Mouse (Mus musculus) MEL (cell line): Measurements from ENCODE around the gene Olfr535. TPM values are rescaled to one million over a fixed set of nuclear protein-coding genes. Genes with fewer than 3 reads are reported as not detected.
"Not testable (repeated sequence)": the region's sequence is repeated elsewhere in the genome, so short reads cannot be mapped to it uniquely, and the experiment has no call there.

ENCODE experiments used
- DNase-seq: peaks from one replicate; pipeline ENCODE4 v3.0.0; 2011; ENCODE audit warnings: low read depth, low spot score
- H3K27ac ChIP-seq: 2 replicates; pipeline ENCODE4 v1.5.1; 2012; ENCODE audit warnings: low read depth, mild to moderate bottlenecking, control low read depth, low read length, moderate library complexity; ENCODE audit not compliant: control insufficient read depth
- H3K27me3 ChIP-seq, 2 experiments: fragments of 150-350 bp in 1 of 2; sonication (generic) in 1 of 2; 2 replicates each; pipeline ENCODE4 v1.6.1; 2012; ENCODE audit warnings: low read length in 2 of 2, mild to moderate bottlenecking in 2 of 2, improper control_type of control experiment in 1 of 2, moderate library complexity in 1 of 2; ENCODE audit not compliant: insufficient read depth in 2 of 2, control insufficient read depth in 1 of 2
- H3K36me3 ChIP-seq, 2 experiments: 2 replicates each; pipeline ENCODE4 v1.6.1; 2012 to 2014; ENCODE audit warnings: low read length in 2 of 2, improper control_type of control experiment in 1 of 2, inconsistent platforms in 1 of 2, mild to moderate bottlenecking in 1 of 2; ENCODE audit not compliant: insufficient read depth in 2 of 2, control insufficient read depth in 1 of 2
- H3K4me1 ChIP-seq, 2 experiments: fragments of 150-350 bp in 1 of 2; sonication (generic) in 1 of 2; 2 replicates each; pipeline ENCODE4 v1.6.1; 2012; ENCODE audit warnings: low read length in 2 of 2, improper control_type of control experiment in 1 of 2, mild to moderate bottlenecking in 1 of 2; ENCODE audit not compliant: insufficient read depth in 2 of 2, control insufficient read depth in 1 of 2
- H3K4me3 ChIP-seq, 2 experiments: fragments of 150-350 bp in 1 of 2; sonication (generic) in 1 of 2; 2 replicates each; pipeline ENCODE4 v1.5.1; 2012; ENCODE audit warnings: low read depth in 2 of 2, low read length in 2 of 2, mild to moderate bottlenecking in 2 of 2, moderate library complexity in 2 of 2, control low read depth in 1 of 2, improper control_type of control experiment in 1 of 2; ENCODE audit not compliant: control insufficient read depth in 1 of 2, insufficient read depth in 1 of 2
- H3K79me2 ChIP-seq: 2 replicates; pipeline ENCODE4 v1.6.1; 2012; ENCODE audit warnings: mild to moderate bottlenecking, low read length, moderate library complexity; ENCODE audit not compliant: control insufficient read depth, poor library complexity, insufficient read depth
- H3K9ac ChIP-seq: 2 replicates; pipeline ENCODE4 v1.6.1; 2012; ENCODE audit warnings: low read depth, mild to moderate bottlenecking, control low read depth, low read length, moderate library complexity; ENCODE audit not compliant: control insufficient read depth, poor library complexity, severe bottlenecking
- H3K9me3 ChIP-seq: fragments of 150-350 bp; sonication (generic); replicated peaks from 2 replicates; pipeline ENCODE4 v1.6.1; 2012; ENCODE audit warnings: mild to moderate bottlenecking, low read length, improper control_type of control experiment, moderate library complexity; ENCODE audit not compliant: insufficient read depth
- CHD1 ChIP-seq: IDR thresholded peaks from 2 replicates; pipeline ENCODE4 v1.6.1; 2012; ENCODE audit warnings: low read depth, mild to moderate bottlenecking, inconsistent platforms, low read length, improper control_type of control experiment
- CHD2 ChIP-seq: IDR thresholded peaks from 2 replicates; pipeline ENCODE4 v1.6.1; 2011; ENCODE audit warnings: low read length, improper control_type of control experiment
- ELF1 ChIP-seq: IDR thresholded peaks from 2 replicates; pipeline ENCODE4 v1.6.1; 2014; ENCODE audit warnings: low read depth, mild to moderate bottlenecking, inconsistent platforms, low read length, improper control_type of control experiment, moderate library complexity
- EP300 ChIP-seq, 2 experiments: IDR thresholded peaks; 2 replicates each; pipeline ENCODE4 v1.6.1; 2011; ENCODE audit warnings: improper control_type of control experiment in 2 of 2, low read length in 2 of 2, low read depth in 1 of 2, mild to moderate bottlenecking in 1 of 2
- GABPA ChIP-seq: IDR thresholded peaks from 2 replicates; pipeline ENCODE4 v1.6.1; 2012; ENCODE audit warnings: low read depth, mild to moderate bottlenecking, inconsistent platforms, low read length, improper control_type of control experiment, moderate library complexity
- GATA1 ChIP-seq: IDR thresholded peaks from 2 replicates; pipeline ENCODE4 v1.6.1; 2011; ENCODE audit warnings: low read depth, low read length, improper control_type of control experiment
- HCFC1 ChIP-seq: IDR thresholded peaks from 2 replicates; pipeline ENCODE4 v1.6.1; 2012; ENCODE audit warnings: low read depth, mild to moderate bottlenecking, inconsistent platforms, low read length, improper control_type of control experiment, moderate library complexity
- JUND ChIP-seq: IDR thresholded peaks from 2 replicates; pipeline ENCODE4 v1.6.1; 2011; ENCODE audit warnings: low read depth, mild to moderate bottlenecking, improper control_type of control experiment, low read length
- KAT2A ChIP-seq: conservative IDR thresholded peaks from 2 replicates; pipeline ENCODE4 v1.6.1; 2012; ENCODE audit warnings: low read depth, low read length, improper control_type of control experiment, inconsistent platforms
- MAFK ChIP-seq: IDR thresholded peaks from 2 replicates; pipeline ENCODE4 v1.6.1; 2011; ENCODE audit warnings: low read depth, mild to moderate bottlenecking, low read length, improper control_type of control experiment, borderline replicate concordance
- MAX ChIP-seq: IDR thresholded peaks from 2 replicates; pipeline ENCODE4 v1.6.1; 2011; ENCODE audit warnings: low read length, improper control_type of control experiment
- MAZ ChIP-seq: IDR thresholded peaks from 2 replicates; pipeline ENCODE4 v1.6.1; 2012; ENCODE audit warnings: low read depth, mild to moderate bottlenecking, inconsistent platforms, low read length, improper control_type of control experiment
- MEF2A ChIP-seq: IDR thresholded peaks from 2 replicates; pipeline ENCODE4 v1.6.1; 2014; ENCODE audit warnings: low read depth, mild to moderate bottlenecking, inconsistent platforms, low read length, improper control_type of control experiment; ENCODE audit not compliant: poor library complexity, insufficient replicate concordance, severe bottlenecking; ENCODE audit errors: extremely low read depth
- MYB ChIP-seq: IDR thresholded peaks from 2 replicates; pipeline ENCODE4 v1.6.1; 2011; ENCODE audit warnings: mild to moderate bottlenecking, low read depth, low read length, improper control_type of control experiment
- NELFE ChIP-seq: IDR thresholded peaks from 2 replicates; pipeline ENCODE4 v1.6.1; 2011; ENCODE audit warnings: low read depth, low read length, improper control_type of control experiment
- RAD21 ChIP-seq: IDR thresholded peaks from 2 replicates; pipeline ENCODE4 v1.6.1; 2011; ENCODE audit warnings: mild to moderate bottlenecking, low read depth, low read length, improper control_type of control experiment
- RCOR1 ChIP-seq: IDR thresholded peaks from 2 replicates; pipeline ENCODE4 v1.6.1; 2012; ENCODE audit warnings: low read depth, mild to moderate bottlenecking, inconsistent platforms, low read length, improper control_type of control experiment
- SIN3A ChIP-seq: IDR thresholded peaks from 2 replicates; pipeline ENCODE4 v1.6.1; 2012; ENCODE audit warnings: low read length, improper control_type of control experiment, inconsistent platforms
- SMC3 ChIP-seq: IDR thresholded peaks from 2 replicates; pipeline ENCODE4 v1.6.1; 2011; ENCODE audit warnings: low read depth, low read length, improper control_type of control experiment
- TAL1 ChIP-seq: IDR thresholded peaks from 2 replicates; pipeline ENCODE4 v1.6.1; 2012; ENCODE audit warnings: mild to moderate bottlenecking, inconsistent platforms, low read length, moderate library complexity, mixed read lengths
- TCF12 ChIP-seq: IDR thresholded peaks from 2 replicates; pipeline ENCODE4 v1.6.1; 2014; ENCODE audit warnings: low read depth, mild to moderate bottlenecking, inconsistent platforms, low read length, improper control_type of control experiment, moderate library complexity
- USF2 ChIP-seq, 2 experiments: IDR thresholded peaks; 2 replicates each; pipeline ENCODE4 v1.6.1; 2011 to 2012; ENCODE audit warnings: improper control_type of control experiment in 2 of 2, low read length in 2 of 2, borderline replicate concordance in 1 of 2, inconsistent platforms in 1 of 2, low read depth in 1 of 2, mild to moderate bottlenecking in 1 of 2; ENCODE audit not compliant: insufficient read depth in 1 of 2
- ZMIZ1 ChIP-seq: IDR thresholded peaks from 2 replicates; pipeline ENCODE4 v1.6.1; 2012; ENCODE audit warnings: low read depth, mild to moderate bottlenecking, inconsistent platforms, low read length, improper control_type of control experiment, moderate library complexity
- ZNF384 ChIP-seq: IDR thresholded peaks from 2 replicates; pipeline ENCODE4 v1.6.1; 2012; ENCODE audit warnings: low read depth, mild to moderate bottlenecking, inconsistent platforms, low read length, improper control_type of control experiment
- polyA plus RNA-seq, 2 experiments: library from polyadenylated mRNA; stranded (reverse) in 1 of 2; unstranded in 1 of 2; fragments of >175 nt in 1 of 2; fragments of >200 nt in 1 of 2; gene quantifications; 2 replicates each; pipeline versions ENCODE4 v1.2.1 to v1.2.4; 2012; ENCODE audit warnings: low replicate concordance in 2 of 2, low read depth in 1 of 2; ENCODE audit not compliant: insufficient read length in 2 of 2, insufficient read depth in 1 of 2, missing spikeins in 1 of 2
- total RNA-seq: library from RNA; depleted of rRNA; stranded (reverse); fragments of 300-350 nt; gene quantifications from 2 replicates; pipeline ENCODE4 v1.2.3, GENCODE M21; 2012; rRNA removed

Olfr535 gene
- not detected in 2 replicates for total RNA-seq
- not detected for polyA plus RNA-seq

DNA sequence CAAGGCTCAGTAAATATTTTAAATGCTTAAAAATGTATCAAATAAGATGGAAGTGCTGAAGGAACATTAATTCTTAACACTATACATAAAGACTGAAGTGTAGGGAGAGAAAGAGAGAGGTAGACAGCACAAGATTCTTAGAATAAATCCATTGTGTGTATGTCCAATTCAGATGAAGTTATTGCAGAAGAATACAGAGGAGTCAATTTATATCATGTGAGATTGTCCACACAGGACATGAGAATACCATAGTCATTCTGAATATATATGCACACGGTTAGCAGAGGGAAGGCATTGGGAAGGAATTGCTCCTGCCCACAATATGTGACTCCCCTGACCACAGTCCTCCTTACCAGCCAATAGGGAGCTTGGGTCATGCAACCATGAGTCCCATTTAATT lies at the start of gene Olfr535:
Gene Olfr535, plus strand, starts transcription at position 301 of the 400 bp plus-strand sequence.
- Histone ChIP-seq H3K4me1 (no peaks in the 10 kb centered on the region), H3K4me3 (no peak within 1 kb of the TSS), H3K27me3 (no peaks in the 10 kb centered on the region), H3K9me3 (no peaks in the 10 kb centered on the region), H3K36me3 (no peaks in the 10 kb centered on the region), H3K9ac (no peak within 1 kb of the TSS), H3K27ac (no peak within 1 kb of the TSS), H3K79me2 (no peaks in the 10 kb centered on the region)
- DNase-seq, result no peak
- TF ChIP-seq USF2 (IDR thresholded peaks at IDR 0.05; ENCODE audit: borderline replicate concordance in 1 of 2, insufficient read depth in 1 of 2, low read depth in 1 of 2, low read length in 2 of 2), result no peak
- TF ChIP-seq SIN3A, result no peak
- no peak for TF ChIP-seq MEF2A
- TF ChIP-seq TAL1, result no peak
- no peak for TF ChIP-seq ZNF384
- no peak for TF ChIP-seq HCFC1
- no peak for TF ChIP-seq SMC3
- TF ChIP-seq CHD1, result no peak
- TF ChIP-seq CHD2, result no peak
- no peak for TF ChIP-seq ELF1

GRCm38 (mm10) chr7:140443141-140443540 lies 40.9 kb upstream of the Olfr535 start:
- H3K36me3 ChIP-seq, result no peaks in the 10 kb centered on the region
- H3K9ac ChIP-seq, result no peak overlapping the region
- no peak for TF ChIP-seq ELF1
- no peak for TF ChIP-seq MAX
- TF ChIP-seq MEF2A, result no peak
- TF ChIP-seq JUND, result no peak
- TF ChIP-seq ZMIZ1, result no peak
- no peak for TF ChIP-seq TCF12
- TF ChIP-seq GATA1, result no peak
- no peak for TF ChIP-seq NELFE
- no peak for TF ChIP-seq MYB
- no peak for TF ChIP-seq GABPA
- TF ChIP-seq MAFK, result no peak
- no peak for TF ChIP-seq RCOR1
- no peak for TF ChIP-seq SMC3
- TF ChIP-seq TAL1, result no peak
- TF ChIP-seq EP300 (IDR thresholded peaks at IDR 0.05; ENCODE audit: low read depth in 1 of 2, low read length in 2 of 2), result no peak
- no peak for TF ChIP-seq KAT2A
- TF ChIP-seq ZNF384, result no peak
- TF ChIP-seq RAD21, result no peak
- no peak for TF ChIP-seq MAZ
- H3K4me3 ChIP-seq, result no peak overlapping the region
- no peaks in the 10 kb centered on the region for H3K27me3 ChIP-seq
- no peak overlapping the region for H3K27ac ChIP-seq
- H3K9me3 ChIP-seq, result no peaks in the 10 kb centered on the region
- no peaks in the 10 kb centered on the region for H3K79me2 ChIP-seq
- DNase-seq, result no peak
- no peaks in the 10 kb centered on the region for H3K4me1 ChIP-seq

DNA sequence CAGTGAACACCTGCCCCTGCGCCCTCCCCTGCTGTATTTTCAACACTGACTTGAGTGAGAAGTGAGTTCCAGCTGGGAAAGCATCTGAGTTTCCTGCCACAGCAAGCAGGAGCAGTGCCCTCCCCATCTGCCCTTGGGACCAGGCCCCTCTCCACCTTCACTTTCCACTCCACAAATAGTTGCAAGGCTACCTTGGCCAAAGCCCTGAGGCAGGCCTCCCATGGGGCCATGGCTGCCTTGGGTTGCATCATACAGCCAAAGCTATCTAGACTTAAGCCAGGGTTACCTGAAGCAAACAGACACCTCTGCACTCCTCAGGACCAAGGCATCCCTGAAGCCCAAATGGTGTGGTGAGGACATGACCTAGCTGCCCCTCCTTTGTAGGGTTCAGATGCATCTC lies 20.9 kb upstream of the Olfr535 start, which contains the start of gene Olfr533:
Gene Olfr533, plus strand, starts transcription at position 301 of the 400 bp plus-strand sequence.
- not testable (repeated sequence) for H3K36me3 ChIP-seq, H3K79me2 ChIP-seq, H3K27ac ChIP-seq, DNase-seq, H3K9me3 ChIP-seq, H3K4me3 ChIP-seq, H3K4me1 ChIP-seq, H3K27me3 ChIP-seq, H3K9ac ChIP-seq
